Mouse (Mus musculus): ENCODE measurements around the gene Rap2a. TPM values are rescaled to one million over a fixed set of nuclear protein-coding genes. Genes with fewer than 3 reads are reported as not detected.

Rap2a gene
- polyA plus RNA-seq, 1 experiment from 2014 or later = 7.3 TPM

DNA sequence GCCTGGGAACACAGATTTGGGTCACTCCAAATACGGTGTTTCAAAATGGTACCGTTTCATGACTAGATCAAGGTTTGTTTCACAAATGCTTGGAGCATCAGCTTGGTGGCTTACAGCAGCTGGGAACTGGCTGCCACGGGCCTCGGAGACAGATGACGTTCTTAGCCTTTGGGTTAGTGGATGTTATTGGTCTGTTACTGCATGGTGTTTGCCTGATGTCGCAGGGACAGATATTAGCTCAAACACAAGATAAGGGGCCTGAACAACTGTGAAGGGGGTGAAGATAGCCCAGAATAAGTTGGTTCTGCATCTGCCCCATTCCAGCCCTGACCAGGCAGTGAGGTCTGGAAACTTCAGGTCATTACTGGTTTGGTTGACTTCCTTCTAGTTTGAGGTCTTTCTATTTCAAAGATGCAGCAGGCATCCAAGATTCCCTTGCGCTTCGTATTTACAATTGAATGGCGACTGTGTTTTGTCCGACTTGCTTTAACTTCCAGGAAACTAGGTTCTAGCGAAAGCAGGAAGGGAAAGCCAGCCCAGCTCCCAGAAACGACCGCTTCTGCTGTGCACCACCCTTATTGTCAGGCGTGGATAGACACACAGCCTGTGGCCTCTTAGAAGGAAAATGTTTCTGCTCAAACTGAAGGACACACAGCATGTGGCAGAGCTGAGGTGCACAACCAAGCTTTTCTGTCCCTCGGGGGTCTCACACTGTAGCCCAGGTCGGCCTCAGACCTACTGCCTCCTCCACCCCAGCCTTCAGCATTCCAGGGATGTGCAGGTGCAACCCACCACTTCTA, 30.5 kb downstream of the Rap2a start:
- no peaks in the 10 kb centered on the region for H3K27me3 ChIP-seq (ENCODE audit: insufficient read depth, low read length)
- WGBS = 91% methylated on average over 16 of the region's 16 CpGs
- H3K4me2 ChIP-seq (replicated peaks; ENCODE audit: low read depth, low read length) = no peak overlapping the region
- H3K27ac ChIP-seq (ENCODE audit: low read length) = no peak overlapping the region
- no peaks in the 10 kb centered on the region for H3K4me1 ChIP-seq (ENCODE audit: insufficient read depth, low read length)
- H3K9me3 ChIP-seq (ENCODE audit: low read length) = no peaks in the 10 kb centered on the region
- H3K36me3 ChIP-seq (ENCODE audit: insufficient read depth, low read length) = peaks cover 10% of the 10 kb centered on the region; the same call in 1 of the 2 replicates
- no peak overlapping the region for H3K4me3 ChIP-seq (ENCODE audit: low read length)
- ATAC-seq (ENCODE audit: low FRiP score, low TSS enrichment) = no peak
- H3K9ac ChIP-seq (replicated peaks; ENCODE audit: low read length) = no peak overlapping the region

- Histone ChIP-seq H3K36me3 (ENCODE audit: insufficient read depth, low read length) (peaks cover 7% of the 10 kb centered on the region; the same call in 1 of the 2 replicates), H3K27ac (ENCODE audit: low read length) (no peak overlapping the region), H3K9ac (replicated peaks; ENCODE audit: low read length) (no peak overlapping the region), H3K4me3 (ENCODE audit: low read length) (no peak overlapping the region), H3K4me2 (replicated peaks; ENCODE audit: low read depth, low read length) (no peak overlapping the region), H3K4me1 (ENCODE audit: insufficient read depth, low read length) (no peaks in the 10 kb centered on the region), H3K27me3 (ENCODE audit: insufficient read depth, low read length) (no peaks in the 10 kb centered on the region), H3K9me3 (ENCODE audit: low read length) (no peaks in the 10 kb centered on the region)
- ATAC-seq (ENCODE audit: low FRiP score, low TSS enrichment) = no peak
- WGBS = 85% methylated on average over 5 of the region's 5 CpGs
Observed at GRCm38 (mm10) chr14:120509366-120509640, 31.1 kb downstream of the Rap2a start.

- Histone ChIP-seq H3K36me3 (ENCODE audit: insufficient read depth, low read length) (no peaks in the 10 kb centered on the region), H3K27me3 (ENCODE audit: insufficient read depth, low read length) (no peaks in the 10 kb centered on the region), H3K9ac (replicated peaks; ENCODE audit: low read length) (no peak overlapping the region), H3K4me2 (replicated peaks; ENCODE audit: low read depth, low read length) (no peak overlapping the region), H3K4me1 (ENCODE audit: insufficient read depth, low read length) (no peaks in the 10 kb centered on the region), H3K27ac (ENCODE audit: low read length) (no peak overlapping the region), H3K9me3 (ENCODE audit: low read length) (no peaks in the 10 kb centered on the region), H3K4me3 (ENCODE audit: low read length) (no peak overlapping the region)
- WGBS = 77% methylated on average over 5 of the region's 5 CpGs
- ATAC-seq (ENCODE audit: low FRiP score, low TSS enrichment) = no peak
Observed at GRCm38 (mm10) chr14:120511821-120512220, 33.6 kb downstream of the Rap2a start.

DNA sequence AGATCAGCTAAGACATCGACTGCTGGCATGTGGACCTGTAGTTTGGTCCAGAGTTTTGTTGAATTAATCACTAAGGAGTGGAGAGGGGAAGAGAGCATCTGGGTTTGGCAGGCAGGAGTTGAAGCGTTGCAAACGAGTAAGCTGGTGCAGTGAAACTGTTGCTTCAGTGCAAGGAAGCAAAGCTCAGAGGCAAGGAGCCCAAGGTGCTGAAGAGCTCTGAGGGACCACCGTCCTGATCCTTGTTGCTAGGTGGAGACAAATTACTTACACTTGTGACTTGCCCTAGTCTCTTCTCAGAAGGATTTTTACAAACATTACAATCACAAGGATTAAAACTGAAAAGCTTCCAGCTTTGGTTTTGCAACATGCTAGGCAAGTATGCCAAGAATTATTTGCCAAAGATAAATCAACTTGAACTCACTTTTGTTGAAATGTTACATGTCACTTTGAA, 36.6 kb downstream of the Rap2a start:
- Histone ChIP-seq H3K27ac (ENCODE audit: low read length) (no peak overlapping the region), H3K9ac (replicated peaks; ENCODE audit: low read length) (no peak overlapping the region), H3K27me3 (ENCODE audit: insufficient read depth, low read length) (no peaks in the 10 kb centered on the region), H3K36me3 (ENCODE audit: insufficient read depth, low read length) (no peaks in the 10 kb centered on the region), H3K9me3 (ENCODE audit: low read length) (no peaks in the 10 kb centered on the region), H3K4me2 (replicated peaks; ENCODE audit: low read depth, low read length) (no peak overlapping the region), H3K4me1 (ENCODE audit: insufficient read depth, low read length) (no peaks in the 10 kb centered on the region), H3K4me3 (ENCODE audit: low read length) (no peak overlapping the region)
- WGBS = 56% methylated on average over 4 of the region's 4 CpGs
- no peak for ATAC-seq (ENCODE audit: low FRiP score, low TSS enrichment)

GRCm38 (mm10) chr14:120515376-120515775, 37.1 kb downstream of the Rap2a start:
- H3K9me3 ChIP-seq (ENCODE audit: low read length) = no peaks in the 10 kb centered on the region
- H3K9ac ChIP-seq (replicated peaks; ENCODE audit: low read length) = no peak overlapping the region
- 91% methylated on average over 1 of the region's 1 CpGs for WGBS
- H3K36me3 ChIP-seq (ENCODE audit: insufficient read depth, low read length) = no peaks in the 10 kb centered on the region
- no peak overlapping the region for H3K4me3 ChIP-seq (ENCODE audit: low read length)
- no peak overlapping the region for H3K4me2 ChIP-seq (replicated peaks; ENCODE audit: low read depth, low read length)
- H3K27me3 ChIP-seq (ENCODE audit: insufficient read depth, low read length) = no peaks in the 10 kb centered on the region
- ATAC-seq (ENCODE audit: low FRiP score, low TSS enrichment) = no peak
- H3K27ac ChIP-seq (ENCODE audit: low read length) = no peak overlapping the region; the same call in 1 of the 2 replicates
- H3K4me1 ChIP-seq (ENCODE audit: insufficient read depth, low read length) = no peaks in the 10 kb centered on the region

GRCm38 (mm10) chr14:120518706-120519105, 40.5 kb downstream of the Rap2a start:
- no peaks in the 10 kb centered on the region for H3K27me3 ChIP-seq (ENCODE audit: insufficient read depth, low read length)
- WGBS = 85% methylated on average over 5 of the region's 5 CpGs
- H3K9ac ChIP-seq (replicated peaks; ENCODE audit: low read length) = no peak overlapping the region
- H3K9me3 ChIP-seq (ENCODE audit: low read length) = no peaks in the 10 kb centered on the region
- ATAC-seq (ENCODE audit: low FRiP score, low TSS enrichment) = no peak
- H3K4me2 ChIP-seq (replicated peaks; ENCODE audit: low read depth, low read length) = no peak overlapping the region
- H3K36me3 ChIP-seq (ENCODE audit: insufficient read depth, low read length) = no peaks in the 10 kb centered on the region
- H3K4me1 ChIP-seq (ENCODE audit: insufficient read depth, low read length) = no peaks in the 10 kb centered on the region
- H3K4me3 ChIP-seq (ENCODE audit: low read length) = no peak overlapping the region
- H3K27ac ChIP-seq (ENCODE audit: low read length) = no peak overlapping the region

- 74% methylated on average over 1 of the region's 1 CpGs for WGBS
- Histone ChIP-seq H3K9ac (replicated peaks; ENCODE audit: low read length) (no peak overlapping the region), H3K27ac (ENCODE audit: low read length) (no peak overlapping the region), H3K27me3 (ENCODE audit: insufficient read depth, low read length) (no peaks in the 10 kb centered on the region), H3K9me3 (ENCODE audit: low read length) (no peaks in the 10 kb centered on the region), H3K36me3 (ENCODE audit: insufficient read depth, low read length) (no peaks in the 10 kb centered on the region), H3K4me3 (ENCODE audit: low read length) (no peak overlapping the region), H3K4me2 (replicated peaks; ENCODE audit: low read depth, low read length) (no peak overlapping the region), H3K4me1 (ENCODE audit: insufficient read depth, low read length) (no peaks in the 10 kb centered on the region)
- no peak for ATAC-seq (ENCODE audit: low FRiP score, low TSS enrichment)
Observed at GRCm38 (mm10) chr14:120519921-120520320, 41.7 kb downstream of the Rap2a start.

DNA sequence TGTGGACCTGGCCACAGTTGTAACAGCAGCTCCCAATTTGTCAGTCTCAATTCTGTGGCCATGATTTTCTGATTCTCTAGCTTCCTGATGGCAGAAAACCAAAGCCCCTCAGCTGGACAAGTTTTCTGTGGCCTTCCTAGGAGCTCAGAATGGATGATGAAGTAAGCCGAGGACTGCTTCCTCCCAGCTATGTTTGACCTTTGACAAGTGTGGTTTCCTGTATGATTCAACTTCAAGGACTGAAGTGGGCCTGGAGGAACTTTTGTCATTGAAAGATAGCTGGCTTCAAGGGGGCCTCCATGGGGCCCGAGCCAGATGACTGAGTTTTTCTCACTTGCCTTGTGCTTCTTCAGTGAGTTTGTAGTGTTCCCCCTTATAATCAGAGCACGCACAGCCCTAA, 42.6 kb downstream of the Rap2a start:
- WGBS = 57% methylated on average over 3 of the region's 3 CpGs

DNA sequence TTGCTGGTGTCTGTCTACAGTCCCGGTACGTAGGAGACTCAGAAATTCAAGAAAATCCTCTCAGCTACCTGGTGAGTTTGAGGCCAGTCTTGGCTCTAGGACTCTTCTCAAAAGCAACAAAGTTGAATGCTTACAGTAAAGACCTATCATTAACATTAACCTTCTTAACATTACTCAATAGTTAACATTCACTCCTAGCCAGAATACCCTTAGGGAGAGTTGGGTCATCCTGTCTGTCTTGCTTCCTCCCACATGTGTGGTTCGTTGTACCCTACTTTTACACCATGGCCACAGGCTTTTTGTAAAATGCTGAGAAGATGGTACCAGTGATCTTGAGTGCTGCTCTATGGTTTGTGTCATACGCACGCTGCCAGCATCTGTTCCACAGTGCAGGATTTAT, 45.1 kb downstream of the Rap2a start:
- H3K4me3 ChIP-seq (ENCODE audit: low read length) = no peak overlapping the region
- no peaks in the 10 kb centered on the region for H3K4me1 ChIP-seq (ENCODE audit: insufficient read depth, low read length)
- ATAC-seq (ENCODE audit: low FRiP score, low TSS enrichment) = no peak
- no peaks in the 10 kb centered on the region for H3K9me3 ChIP-seq (ENCODE audit: low read length)
- H3K27me3 ChIP-seq (ENCODE audit: insufficient read depth, low read length) = no peaks in the 10 kb centered on the region
- H3K4me2 ChIP-seq (replicated peaks; ENCODE audit: low read depth, low read length) = no peak overlapping the region
- H3K36me3 ChIP-seq (ENCODE audit: insufficient read depth, low read length) = no peaks in the 10 kb centered on the region
- no peak overlapping the region for H3K27ac ChIP-seq (ENCODE audit: low read length)
- WGBS = 94% methylated on average over 5 of the region's 5 CpGs
- no peak overlapping the region for H3K9ac ChIP-seq (replicated peaks; ENCODE audit: low read length)

More for the DNA sequence above, 42.6 kb downstream of the Rap2a start:
- no peaks in the 10 kb centered on the region for H3K36me3 ChIP-seq (ENCODE audit: insufficient read depth, low read length)
- H3K27me3 ChIP-seq (ENCODE audit: insufficient read depth, low read length) = no peaks in the 10 kb centered on the region
- H3K27ac ChIP-seq (ENCODE audit: low read length) = no peak overlapping the region
- H3K4me2 ChIP-seq (replicated peaks; ENCODE audit: low read depth, low read length) = no peak overlapping the region
- H3K4me1 ChIP-seq (ENCODE audit: insufficient read depth, low read length) = no peaks in the 10 kb centered on the region
- H3K9ac ChIP-seq (replicated peaks; ENCODE audit: low read length) = no peak overlapping the region
- no peak for ATAC-seq (ENCODE audit: low FRiP score, low TSS enrichment)
- H3K4me3 ChIP-seq (ENCODE audit: low read length) = no peak overlapping the region
- H3K9me3 ChIP-seq (ENCODE audit: low read length) = no peaks in the 10 kb centered on the region

- Histone ChIP-seq H3K27me3 (ENCODE audit: insufficient read depth, low read length) (no peaks in the 10 kb centered on the region), H3K4me2 (replicated peaks; ENCODE audit: low read depth, low read length) (no peak overlapping the region), H3K4me3 (ENCODE audit: low read length) (no peak overlapping the region), H3K27ac (ENCODE audit: low read length) (no peak overlapping the region), H3K9me3 (ENCODE audit: low read length) (no peaks in the 10 kb centered on the region), H3K9ac (replicated peaks; ENCODE audit: low read length) (no peak overlapping the region), H3K4me1 (ENCODE audit: insufficient read depth, low read length) (no peaks in the 10 kb centered on the region), H3K36me3 (ENCODE audit: insufficient read depth, low read length) (no peaks in the 10 kb centered on the region)
- ATAC-seq (ENCODE audit: low FRiP score, low TSS enrichment) = no peak
- whole genome bisulfite sequencing = 68% methylated on average over 2 of the region's 2 CpGs
Observed at GRCm38 (mm10) chr14:120525644-120526043, 47.4 kb downstream of the Rap2a start.

Data from kidney, embryonic 16.5 days (tissue).